In the genomic region with DNA sequence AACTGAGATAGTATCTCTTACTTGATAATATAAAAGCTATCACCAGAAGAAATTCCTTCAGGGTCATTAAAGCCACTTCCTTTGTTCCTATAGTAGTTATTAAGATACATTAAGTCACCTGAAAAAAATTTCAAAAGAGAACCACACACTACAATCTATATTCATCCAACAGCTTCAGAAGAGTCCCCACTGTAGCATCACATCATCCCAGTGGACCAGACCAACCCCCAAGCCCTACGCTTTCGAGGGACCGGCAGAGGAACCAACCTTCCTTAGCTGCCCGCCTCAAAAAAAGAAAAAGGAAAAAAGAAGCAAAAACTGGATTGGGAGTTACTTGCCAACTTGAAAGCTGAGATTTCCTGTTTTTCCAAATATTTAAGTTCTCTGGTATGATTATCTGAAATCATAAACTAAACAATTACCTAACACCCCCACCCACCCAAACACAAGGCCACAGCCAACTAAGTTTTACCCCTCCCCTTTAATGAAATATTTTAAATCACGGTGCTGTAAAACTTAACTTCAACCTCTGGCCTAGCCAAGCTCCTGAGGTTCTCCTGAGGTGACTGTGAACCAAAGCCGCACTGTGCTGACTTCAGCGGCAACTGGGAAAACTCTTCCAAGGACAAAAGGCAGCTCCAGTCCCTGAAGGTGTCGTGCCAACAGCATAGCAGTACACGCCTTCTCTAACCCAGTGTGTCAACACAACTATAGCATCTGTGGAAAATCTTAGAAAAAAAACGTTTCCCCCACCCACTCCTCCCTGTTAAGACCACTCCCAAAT, we compare ENCODE assay signal across 8 mouse cellular contexts. TPM values are rescaled to one million over a fixed set of nuclear protein-coding genes. Genes with fewer than 3 reads are reported as not detected.
A peak's percentile ranks its signal among the peaks of the same experiment; 100 is the strongest.
DNase-seq lines count a peak whose midpoint lies in the region; ATAC-seq and TF ChIP-seq lines count a peak whose summit lies in the region.

No protein-coding gene starts in this region.

- no peaks in the 10 kb centered on the region for H3K27me3 ChIP-seq in E14TG2a.4 (ENCODE audit: insufficient read depth, low read length)
- H3K27me3 ChIP-seq in embryonic facial prominence, embryonic 15.5 days, result no peaks in the 10 kb centered on the region
- no peaks in the 10 kb centered on the region for H3K27me3 ChIP-seq in intestine, postnatal 0 days (replicated peaks; ENCODE audit: control insufficient read depth, insufficient read depth, low read length)
- H3K27me3 ChIP-seq in midbrain, postnatal 0 days (ENCODE audit: insufficient read depth, low read length), result no peaks in the 10 kb centered on the region

- peak; percentile 30 for DNase-seq in cerebellum, adult 8-10 months
- no peak for DNase-seq in cerebellum, postnatal 4 days (ENCODE audit: low spot score in 2 of 2)
- DNase-seq in midbrain, postnatal 0 days (ENCODE audit: low spot score), result no peak
- no peak for DNase-seq in right cerebral cortex, postnatal 25 days

- no peaks in the 10 kb centered on the region for H3K9me3 ChIP-seq in E14TG2a.4 (ENCODE audit: low read length)
- no peaks in the 10 kb centered on the region for H3K9me3 ChIP-seq in embryonic facial prominence, embryonic 15.5 days (replicated peaks)
- no peaks in the 10 kb centered on the region for H3K9me3 ChIP-seq in intestine, postnatal 0 days (ENCODE audit: control insufficient read depth)
- no peaks in the 10 kb centered on the region for H3K9me3 ChIP-seq in midbrain, postnatal 0 days (ENCODE audit: low read length)

- WGBS in embryonic facial prominence, embryonic 15.5 days, result under 1% methylated on average over 10 of the region's 10 CpGs
- WGBS in intestine, postnatal 0 days, result under 1% methylated on average over 10 of the region's 10 CpGs
- whole genome bisulfite sequencing in midbrain, postnatal 0 days, result 1% methylated on average over 10 of the region's 10 CpGs

- peak overlapping the region; percentile 92 for H3K4me3 ChIP-seq in E14TG2a.4 (replicated peaks; ENCODE audit: low read length)
- H3K4me3 ChIP-seq in embryonic facial prominence, embryonic 15.5 days (replicated peaks), result peak overlapping the region; percentile 73
- H3K4me3 ChIP-seq in intestine, postnatal 0 days (ENCODE audit: low read depth, low read length), result peak overlapping the region; percentile 82
- peak overlapping the region; percentile 89 for H3K4me3 ChIP-seq in midbrain, postnatal 0 days (ENCODE audit: low read depth, low read length)

- peaks cover 67% of the 10 kb centered on the region for H3K36me3 ChIP-seq in E14TG2a.4 (ENCODE audit: insufficient read depth, low read length)
- peaks cover 41% of the 10 kb centered on the region for H3K36me3 ChIP-seq in embryonic facial prominence, embryonic 15.5 days
- peaks cover 39% of the 10 kb centered on the region for H3K36me3 ChIP-seq in intestine, postnatal 0 days (ENCODE audit: control insufficient read depth, insufficient read depth)
- H3K36me3 ChIP-seq in midbrain, postnatal 0 days (ENCODE audit: insufficient read depth, low read length), result peaks cover 28% of the 10 kb centered on the region

- no peak for TF ChIP-seq CTCF in E14TG2a.4 (conservative IDR thresholded peaks at IDR 0.05; ENCODE audit: low read length)
- no peak for TF ChIP-seq CTCF in intestine, postnatal 0 days (IDR thresholded peaks at IDR 0.05; ENCODE audit: low read depth)
- no peak for TF ChIP-seq CTCF in midbrain, postnatal 0 days (IDR thresholded peaks at IDR 0.05)

- peak overlapping the region; percentile 93 for H3K9ac ChIP-seq in embryonic facial prominence, embryonic 15.5 days
- peak overlapping the region; percentile 97 for H3K9ac ChIP-seq in intestine, postnatal 0 days (ENCODE audit: low read depth, low read length)
- H3K9ac ChIP-seq in midbrain, postnatal 0 days (replicated peaks; ENCODE audit: low read length, poor library complexity, severe bottlenecking), result peak overlapping the region; percentile 91

- peaks cover 37% of the 10 kb centered on the region for H3K4me1 ChIP-seq in E14TG2a.4 (replicated peaks; ENCODE audit: low read depth, low read length)
- H3K4me1 ChIP-seq in embryonic facial prominence, embryonic 15.5 days, result peaks cover 41% of the 10 kb centered on the region
- peaks cover 2% of the 10 kb centered on the region; the same call in 1 of the 2 replicates for H3K4me1 ChIP-seq in intestine, postnatal 0 days (replicated peaks; ENCODE audit: control insufficient read depth, insufficient read depth, low read length)
- peaks cover 14% of the 10 kb centered on the region; the same call in 1 of the 2 replicates for H3K4me1 ChIP-seq in midbrain, postnatal 0 days (ENCODE audit: insufficient read depth, low read length)

- peak overlapping the region; percentile 87 for H3K4me2 ChIP-seq in embryonic facial prominence, embryonic 15.5 days (replicated peaks)
- peak overlapping the region; percentile 86 for H3K4me2 ChIP-seq in intestine, postnatal 0 days (replicated peaks; ENCODE audit: low read depth)
- peak overlapping the region; percentile 64 for H3K4me2 ChIP-seq in midbrain, postnatal 0 days (ENCODE audit: low read depth, low read length, poor library complexity, severe bottlenecking)

- no peak for ATAC-seq in embryonic facial prominence, embryonic 15.5 days (ENCODE audit: insufficient number of reproducible peaks, low FRiP score, low TSS enrichment, low read depth)
- no peak for ATAC-seq in intestine, postnatal 0 days
- no peak for ATAC-seq in midbrain, postnatal 0 days (ENCODE audit: low FRiP score)
- no peak for ATAC-seq in megakaryocyte progenitor cell, adult 5-6 weeks (replicated peaks; ENCODE audit: poor library complexity)

- H3K27ac ChIP-seq in embryonic facial prominence, embryonic 15.5 days (replicated peaks), result peak overlapping the region; percentile 85
- peak overlapping the region; percentile 100 for H3K27ac ChIP-seq in intestine, postnatal 0 days (ENCODE audit: low read depth, low read length)
- H3K27ac ChIP-seq in midbrain, postnatal 0 days (ENCODE audit: low read depth, low read length), result peak overlapping the region; percentile 100

RNA-seq across cellular contexts. Expression of gene Scyl1, which starts 28.5 kb away (rescaled TPM):
- polyA plus RNA-seq in embryonic facial prominence, embryonic 15.5 days (2015; fragmentation: Nextera tagmentation; extraction: Ambion mirVana), result 81.4 and 81.8 TPM in 2 replicates
- polyA plus RNA-seq in intestine, postnatal 0 days (2015; fragmentation: Nextera tagmentation; extraction: Ambion mirVana), result 43.8 and 48.8 TPM in 2 replicates
- 95.2 and 108 TPM in 2 replicates for total RNA-seq in midbrain, postnatal 0 days (2014; rRNA removed)
- polyA plus RNA-seq in midbrain, postnatal 0 days (2015; fragmentation: Nextera tagmentation; extraction: Ambion mirVana), result 84.2 and 85.8 TPM in 2 replicates
- total RNA-seq in megakaryocyte progenitor cell, adult 5-6 weeks (2015), result 15.7 and 19.9 TPM in 2 replicates
- total RNA-seq in megakaryocyte progenitor cell, adult 5-6 weeks (2017), result 23.9 and 28.2 TPM in 2 replicates

RNA-seq across cellular contexts. Expression of gene Ltbp3, which starts 59.1 kb away (rescaled TPM):
- polyA plus RNA-seq in embryonic facial prominence, embryonic 15.5 days (2015; fragmentation: Nextera tagmentation; extraction: Ambion mirVana), result 52.5 and 53.5 TPM in 2 replicates
- 11.9 and 15.6 TPM in 2 replicates for polyA plus RNA-seq in intestine, postnatal 0 days (2015; fragmentation: Nextera tagmentation; extraction: Ambion mirVana)
- 28.8 and 29.3 TPM in 2 replicates for total RNA-seq in midbrain, postnatal 0 days (2014; rRNA removed)
- 9.1 and 12.8 TPM in 2 replicates for polyA plus RNA-seq in midbrain, postnatal 0 days (2015; fragmentation: Nextera tagmentation; extraction: Ambion mirVana)
- 6.1 and 7.6 TPM in 2 replicates for total RNA-seq in megakaryocyte progenitor cell, adult 5-6 weeks (2015)
- total RNA-seq in megakaryocyte progenitor cell, adult 5-6 weeks (2017), result 2.7 and 5.6 TPM in 2 replicates
